Mouse (Mus musculus) heart, embryonic 10.5 days (tissue): ENCODE measurements at regions not wholly inside any gene's neighbourhood (a gene's known extent, or its start where the extent isn't known, plus 50 kb on each side); places are given as distances from the start of the nearest gene placed in this dataset.

Experiments used
- DNase-seq: peaks from one replicate; pipeline ENCODE4 v3.0.0-alpha.2; 2017; ENCODE audit warnings: low spot score
- H3K27ac ChIP-seq: fragments of 300-500 bp; sonication (generic); 2 replicates; pipeline ENCODE4 v1.5.1; 2016; ENCODE audit warnings: mild to moderate bottlenecking
- H3K27me3 ChIP-seq: fragments of 300-500 bp; sonication (generic); 2 replicates; pipeline ENCODE4 v1.6.1; 2016; ENCODE audit warnings: mild to moderate bottlenecking; ENCODE audit not compliant: poor library complexity, insufficient read depth, severe bottlenecking
- H3K36me3 ChIP-seq: fragments of 300-500 bp; sonication (generic); 2 replicates; pipeline ENCODE4 v1.6.1; 2016; ENCODE audit warnings: mild to moderate bottlenecking, moderate library complexity
- H3K4me1 ChIP-seq: fragments of 300-500 bp; sonication (generic); 2 replicates; pipeline ENCODE4 v1.6.1; 2016; ENCODE audit warnings: mild to moderate bottlenecking
- H3K4me3 ChIP-seq: fragments of 300-500 bp; sonication (generic); 2 replicates; pipeline ENCODE4 v1.5.1; 2016; ENCODE audit warnings: mild to moderate bottlenecking, moderate library complexity
- H3K9me3 ChIP-seq: fragments of 300-500 bp; sonication (generic); 2 replicates; pipeline ENCODE4 v1.6.1; 2016; ENCODE audit warnings: mild to moderate bottlenecking, moderate library complexity
- WGBS: fragments of 180-500 bp; shearing (Covaris S2); methylation state at CpG from one replicate; pipeline ENCODE4 v1.1.7; 2016; 5-methylcytosine and 5-hydroxymethylcytosine counted together

DNA sequence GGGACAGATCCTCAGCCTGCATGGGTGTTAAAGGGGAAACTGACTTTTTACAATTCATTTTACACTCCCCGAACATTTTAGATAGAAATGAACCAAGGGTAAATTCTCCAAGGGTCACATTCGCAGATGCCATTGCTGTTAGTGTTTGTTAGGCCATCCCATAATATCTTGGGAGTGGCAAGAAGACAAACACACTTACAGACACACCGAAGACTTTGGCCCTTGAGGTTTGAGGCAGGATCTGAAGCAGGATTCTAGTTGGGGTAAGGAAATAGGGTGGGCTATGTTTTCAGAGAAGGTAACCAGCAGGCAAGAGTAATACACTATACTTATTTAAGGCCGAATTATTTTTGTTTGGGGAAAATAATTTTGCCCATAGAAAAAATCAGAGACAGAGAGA lies 263.1 kb upstream of the Sall1 start:
- H3K27me3 ChIP-seq: 0 out of 2 replicates have a peak, but pooled peaks cover 6% of the 10 kb centered on the region
- H3K36me3 ChIP-seq: no peaks in the 10 kb centered on the region
- H3K9me3 ChIP-seq: no peaks in the 10 kb centered on the region
- no peak overlapping the region for H3K4me3 ChIP-seq
- H3K27ac ChIP-seq: no peak overlapping the region
- whole genome bisulfite sequencing: 78% methylated on average over 4 of the region's 4 CpGs
- no peaks in the 10 kb centered on the region for H3K4me1 ChIP-seq
- no peak for DNase-seq

DNA sequence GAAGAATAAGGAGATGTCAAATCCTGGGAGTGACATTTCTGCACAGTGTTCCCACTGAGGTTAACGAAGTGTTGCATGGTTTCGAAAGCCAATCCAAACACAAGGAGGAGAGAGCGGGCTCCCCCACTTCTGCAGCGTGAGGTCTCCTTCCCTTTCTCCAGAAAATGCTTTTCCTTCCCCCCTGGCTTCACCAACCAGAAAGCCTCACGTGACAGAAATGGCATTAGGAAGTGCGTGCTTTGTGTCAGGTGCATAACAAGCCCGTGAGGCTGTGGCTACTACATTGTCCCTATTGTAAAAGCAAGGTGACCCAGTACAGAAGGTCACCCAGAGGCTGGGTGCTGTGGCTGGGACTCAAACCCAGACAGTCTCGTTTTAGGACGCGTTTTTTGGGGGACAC lies 260.2 kb upstream of the Sall1 start:
- H3K4me1 ChIP-seq: no peaks in the 10 kb centered on the region

DNA sequence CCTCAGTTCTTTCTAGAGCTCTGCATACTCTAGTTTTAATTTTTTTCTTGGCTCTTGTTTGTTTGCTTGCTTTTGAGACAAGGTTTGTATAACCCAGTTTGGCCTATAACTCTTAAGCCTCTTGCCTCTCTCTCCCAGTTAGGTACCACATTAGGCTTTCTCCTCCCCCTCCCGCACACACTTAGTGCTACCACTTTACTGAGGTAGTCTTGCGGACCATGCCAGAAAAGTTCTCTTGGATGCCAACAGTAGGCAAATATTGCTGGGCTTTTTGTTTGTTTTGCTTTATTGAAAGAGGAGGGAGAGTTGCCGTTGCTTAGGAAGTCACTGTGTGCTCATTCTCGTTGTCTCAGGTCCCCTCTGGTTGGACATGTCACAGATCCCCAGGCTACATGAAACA lies 259.4 kb upstream of the Sall1 start:
- H3K27ac ChIP-seq: no peak overlapping the region
- H3K36me3 ChIP-seq: no peaks in the 10 kb centered on the region
- H3K27me3 ChIP-seq: no peaks in the 10 kb centered on the region
- no peak for DNase-seq
- H3K9me3 ChIP-seq: no peaks in the 10 kb centered on the region
- WGBS: 80% methylated on average over 4 of the region's 4 CpGs
- H3K4me3 ChIP-seq: no peak overlapping the region
- no peaks in the 10 kb centered on the region for H3K4me1 ChIP-seq

More for the DNA sequence above, 260.2 kb upstream of the Sall1 start:
- Histone ChIP-seq H3K27me3 (0 out of 2 replicates have a peak, but pooled peaks cover 6% of the 10 kb centered on the region), H3K9me3 (no peaks in the 10 kb centered on the region), H3K4me3 (no peak overlapping the region), H3K27ac (no peak overlapping the region), H3K36me3 (no peaks in the 10 kb centered on the region)
- 81% methylated on average over 10 of the region's 10 CpGs for WGBS
- DNase-seq: no peak

- DNase-seq: no peak
- no peaks in the 10 kb centered on the region for H3K9me3 ChIP-seq
- WGBS: 75% methylated on average over 4 of the region's 4 CpGs
- no peak overlapping the region for H3K4me3 ChIP-seq
- no peaks in the 10 kb centered on the region for H3K4me1 ChIP-seq
- H3K27me3 ChIP-seq: no peaks in the 10 kb centered on the region
- no peaks in the 10 kb centered on the region for H3K36me3 ChIP-seq
- no peak overlapping the region for H3K27ac ChIP-seq
Measured at GRCm38 (mm10) chr8:89299637-89300036, 255.7 kb upstream of the Sall1 start.

- Histone ChIP-seq H3K4me1 (no peaks in the 10 kb centered on the region), H3K27ac (no peak overlapping the region), H3K4me3 (no peak overlapping the region), H3K27me3 (no peaks in the 10 kb centered on the region), H3K36me3 (no peaks in the 10 kb centered on the region), H3K9me3 (no peaks in the 10 kb centered on the region)
- peak; percentile 7 for DNase-seq
- WGBS: 77% methylated on average over 5 of the region's 5 CpGs
Measured at GRCm38 (mm10) chr8:89295686-89296085, 251.7 kb upstream of the Sall1 start.

DNA sequence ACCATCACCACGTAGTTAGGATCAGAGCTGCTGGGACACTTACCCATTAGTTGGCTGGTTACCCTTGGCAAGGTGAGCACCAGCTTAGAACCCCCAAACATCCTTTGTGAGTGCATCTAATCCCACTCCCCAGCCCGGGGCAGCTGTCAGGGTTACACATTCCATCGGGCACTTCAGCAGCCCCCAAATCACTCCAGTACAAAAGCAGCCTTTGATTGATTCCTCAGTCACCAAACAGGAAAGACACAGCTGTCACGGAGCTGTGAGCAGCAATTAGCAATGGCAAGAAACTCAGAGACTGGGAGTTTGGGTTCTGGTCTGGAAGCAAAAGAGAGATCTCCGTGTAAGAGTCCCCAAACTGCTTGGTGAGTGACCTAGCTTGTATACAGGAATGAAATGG lies 245.1 kb upstream of the Sall1 start:
- Histone ChIP-seq H3K27me3 (no peaks in the 10 kb centered on the region), H3K4me1 (no peaks in the 10 kb centered on the region), H3K9me3 (no peaks in the 10 kb centered on the region), H3K36me3 (no peaks in the 10 kb centered on the region), H3K27ac (no peak overlapping the region), H3K4me3 (no peak overlapping the region)
- peak; percentile 42 for DNase-seq
- WGBS: 21% methylated on average over 5 of the region's 5 CpGs

DNA sequence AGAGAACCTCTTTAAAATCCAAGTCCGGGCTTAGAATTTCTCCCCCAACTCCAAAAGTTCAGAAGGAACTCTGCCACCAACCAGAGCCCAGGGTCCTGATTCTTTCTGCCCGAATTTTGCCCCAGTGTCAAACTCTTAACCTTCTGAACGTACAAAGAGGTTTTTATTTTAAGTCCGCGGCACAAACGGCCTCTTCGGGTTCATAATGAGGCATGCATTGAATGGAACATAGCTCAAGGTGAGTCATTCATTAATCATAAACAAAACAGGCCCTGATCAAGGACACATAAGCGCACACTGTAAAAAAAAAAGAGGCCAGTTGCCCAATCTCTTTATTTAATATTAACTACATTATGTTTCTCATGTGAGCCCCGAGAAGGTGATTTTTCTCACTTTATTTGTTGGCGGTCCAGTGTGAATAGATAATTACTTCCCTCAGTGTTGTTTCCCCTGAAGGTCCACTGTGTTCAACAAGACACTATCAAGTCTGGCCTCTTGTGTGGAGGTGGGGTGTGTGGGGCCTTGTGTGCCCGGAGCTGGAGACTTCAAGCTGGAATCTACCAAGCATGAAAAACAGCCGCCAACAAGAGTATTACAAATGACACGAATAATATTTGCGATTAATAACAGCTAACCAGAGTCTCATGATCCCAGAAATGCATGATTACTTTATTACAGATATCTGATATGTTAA lies 241.1 kb upstream of the Sall1 start:
- WGBS: 84% methylated on average over 14 of the region's 14 CpGs
- Histone ChIP-seq H3K36me3 (no peaks in the 10 kb centered on the region), H3K9me3 (no peaks in the 10 kb centered on the region), H3K4me1 (no peaks in the 10 kb centered on the region), H3K27me3 (no peaks in the 10 kb centered on the region), H3K27ac (no peak overlapping the region), H3K4me3 (no peak overlapping the region)
- no peak for DNase-seq

- Histone ChIP-seq H3K27ac (no peak overlapping the region), H3K4me3 (no peak overlapping the region), H3K36me3 (no peaks in the 10 kb centered on the region), H3K27me3 (no peaks in the 10 kb centered on the region), H3K9me3 (no peaks in the 10 kb centered on the region), H3K4me1 (no peaks in the 10 kb centered on the region)
- DNase-seq: no peak
- 89% methylated on average over 17 of the region's 17 CpGs for WGBS
Measured at GRCm38 (mm10) chr8:89283105-89284096, 239.4 kb upstream of the Sall1 start.

DNA sequence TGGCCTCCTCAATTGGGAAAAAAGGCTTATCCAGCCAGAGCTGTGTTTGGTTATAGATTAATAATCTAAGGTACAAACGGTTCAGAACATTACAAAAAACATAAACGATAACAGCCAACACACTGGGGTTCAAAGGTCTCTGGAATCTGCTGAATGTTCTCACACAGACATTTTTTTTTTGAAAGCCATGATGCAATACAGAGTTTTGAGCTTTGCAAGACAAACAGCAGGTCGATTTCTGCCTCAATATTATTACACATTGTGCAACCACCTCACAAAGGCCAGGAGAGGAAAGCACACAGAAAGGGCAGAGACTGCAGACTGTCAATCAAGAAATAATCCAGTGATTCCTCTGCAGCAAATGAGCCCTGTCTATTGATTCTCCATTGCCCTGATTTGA lies 235.9 kb upstream of the Sall1 start:
- 79% methylated on average over 3 of the region's 3 CpGs for WGBS
- no peak for DNase-seq
- 0 out of 2 replicates have a peak, but pooled peaks cover under 1% of the 10 kb centered on the region for H3K27me3 ChIP-seq
- no peaks in the 10 kb centered on the region for H3K9me3 ChIP-seq
- no peaks in the 10 kb centered on the region for H3K36me3 ChIP-seq
- no peak overlapping the region for H3K4me3 ChIP-seq
- H3K27ac ChIP-seq: no peak overlapping the region
- H3K4me1 ChIP-seq: no peaks in the 10 kb centered on the region

DNA sequence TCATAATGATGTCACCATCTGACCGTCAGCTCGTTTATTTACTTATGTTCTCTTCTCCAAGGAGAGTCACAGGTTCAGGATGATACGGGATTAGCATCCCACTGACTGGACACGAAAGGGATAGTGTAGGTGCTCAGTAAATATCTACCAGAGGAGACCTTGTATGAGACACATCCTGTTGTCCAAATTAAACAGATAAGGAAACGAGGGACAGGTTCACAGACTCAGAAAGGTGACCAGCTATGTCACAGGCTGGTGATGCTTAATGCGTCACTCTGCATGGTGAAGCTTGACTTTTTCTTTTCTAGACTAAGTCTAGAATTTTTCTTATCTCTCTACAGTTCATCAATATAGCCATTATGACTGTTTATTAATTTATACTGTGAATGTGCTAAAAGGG lies 235.2 kb upstream of the Sall1 start:
- no peaks in the 10 kb centered on the region for H3K4me1 ChIP-seq
- peaks cover 7% of the 10 kb centered on the region; the same call in 1 of the 2 replicates for H3K27me3 ChIP-seq
- H3K36me3 ChIP-seq: no peaks in the 10 kb centered on the region
- H3K4me3 ChIP-seq: no peak overlapping the region
- H3K9me3 ChIP-seq: no peaks in the 10 kb centered on the region
- H3K27ac ChIP-seq: no peak overlapping the region
- WGBS: 76% methylated on average over 6 of the region's 6 CpGs
- no peak for DNase-seq

DNA sequence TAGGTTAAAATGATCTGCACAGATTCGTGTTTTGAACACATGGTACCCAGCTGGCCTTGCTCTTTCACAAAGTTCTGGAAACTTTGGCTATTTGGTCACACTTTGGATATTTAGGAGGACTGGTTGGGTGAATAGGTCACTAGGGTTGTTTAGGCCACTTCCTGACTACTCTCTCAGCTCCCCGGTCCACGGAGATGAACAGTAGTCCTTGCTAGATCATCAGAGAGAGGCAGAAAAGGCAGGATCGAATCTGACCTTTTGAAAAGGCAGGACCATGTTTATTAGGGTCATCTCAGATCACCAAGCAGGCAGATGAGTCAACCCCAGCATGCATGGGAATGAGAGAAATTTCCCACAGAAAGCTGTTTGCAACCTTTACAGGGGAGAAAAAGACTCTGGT lies 229.3 kb upstream of the Sall1 start:
- H3K4me3 ChIP-seq: no peak overlapping the region
- H3K36me3 ChIP-seq: no peaks in the 10 kb centered on the region
- no peaks in the 10 kb centered on the region for H3K9me3 ChIP-seq
- peaks cover 38% of the 10 kb centered on the region for H3K27me3 ChIP-seq
- H3K4me1 ChIP-seq: peaks cover 6% of the 10 kb centered on the region; the same call in 1 of the 2 replicates
- H3K27ac ChIP-seq: no peak overlapping the region
- WGBS: 67% methylated on average over 4 of the region's 4 CpGs
- DNase-seq: no peak

GRCm38 (mm10) chr8:89272381-89272815 lies 228.4 kb upstream of the Sall1 start:
- H3K4me1 ChIP-seq: peaks cover 6% of the 10 kb centered on the region; the same call in 1 of the 2 replicates
- no peak for DNase-seq
- 2% methylated on average over 28 of the region's 28 CpGs for WGBS
- H3K27me3 ChIP-seq: peaks cover 38% of the 10 kb centered on the region
- peak overlapping the region; percentile 61 for H3K4me3 ChIP-seq
- 0 out of 2 replicates have a peak overlapping the region, but pooled peaks have one; percentile 47 for H3K27ac ChIP-seq
- H3K9me3 ChIP-seq: no peaks in the 10 kb centered on the region
- H3K36me3 ChIP-seq: no peaks in the 10 kb centered on the region
